Mouse (Mus musculus): ENCODE data around the gene Mlf1. TPM values are rescaled to one million over a fixed set of nuclear protein-coding genes. Genes with fewer than 3 reads are reported as not detected.
A peak's percentile ranks its signal among the peaks of the same experiment; 100 is the strongest.

The Mlf1 gene
- polyA plus RNA-seq, 1 experiment: not detected

GRCm38 (mm10) chr3:67375063-67375462 is 1.2 kb downstream of the Mlf1 start, which contains the start of gene Gm17402:
TSS of gene Gm17402 (minus strand) at chr3:67375163.
- TF ChIP-seq CTCF (IDR thresholded peaks at IDR 0.05; ENCODE audit: control insufficient read depth, insufficient read depth, low read length) (no peak), POLR2A (IDR thresholded peaks at IDR 0.05; ENCODE audit: borderline replicate concordance, control insufficient read depth, low read depth, low read length) (no peak)
- no peaks in the 10 kb centered on the region; the same call in 1 of the 2 replicates for H3K4me1 ChIP-seq (ENCODE audit: control insufficient read depth, insufficient read depth, low read length)
- no peak within 1 kb of the TSS for H3K27ac ChIP-seq (ENCODE audit: control insufficient read depth, insufficient read depth, low read depth, low read length, poor library complexity)
- H3K4me3 ChIP-seq (replicated peaks; ENCODE audit: control insufficient read depth, low read depth, low read length): no peak within 1 kb of the TSS
- WGBS: 69% methylated on average over 3 of the region's 3 CpGs

DNA sequence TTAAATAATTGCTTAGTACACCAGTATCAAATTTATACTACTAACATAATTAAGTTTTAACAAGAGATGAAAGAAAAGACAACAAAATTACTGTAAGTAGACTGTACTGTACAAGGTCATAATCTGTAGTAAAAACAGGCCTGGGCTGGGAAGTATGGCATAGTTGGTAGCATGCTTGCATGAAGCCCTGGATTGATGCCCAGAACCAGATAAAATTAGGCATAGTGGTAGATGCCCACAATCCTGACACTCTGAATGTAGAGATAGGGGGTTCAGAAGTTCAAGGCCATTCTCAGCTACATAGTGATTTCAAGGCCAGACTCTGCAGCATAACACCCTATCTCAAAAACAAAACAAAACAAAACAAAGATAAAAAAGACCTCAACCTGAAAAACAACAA is 4.3 kb downstream of the Mlf1 start:
- H3K4me3 ChIP-seq (replicated peaks; ENCODE audit: control insufficient read depth, low read depth, low read length): no peak overlapping the region
- H3K4me1 ChIP-seq (ENCODE audit: control insufficient read depth, insufficient read depth, low read length): no peaks in the 10 kb centered on the region; the same call in 1 of the 2 replicates
- no peak for TF ChIP-seq POLR2A (IDR thresholded peaks at IDR 0.05; ENCODE audit: borderline replicate concordance, control insufficient read depth, low read depth, low read length)
- TF ChIP-seq CTCF (IDR thresholded peaks at IDR 0.05; ENCODE audit: control insufficient read depth, insufficient read depth, low read length): no peak
- H3K27ac ChIP-seq (ENCODE audit: control insufficient read depth, insufficient read depth, low read depth, low read length, poor library complexity): no peak overlapping the region

- Histone ChIP-seq H3K4me1 (ENCODE audit: control insufficient read depth, insufficient read depth, low read length) (peaks cover 2% of the 10 kb centered on the region), H3K4me3 (replicated peaks; ENCODE audit: control insufficient read depth, low read depth, low read length) (peak overlapping the region; percentile 78), H3K27ac (ENCODE audit: control insufficient read depth, insufficient read depth, low read depth, low read length, poor library complexity) (no peak overlapping the region)
- WGBS: 33% methylated on average over 8 of the region's 8 CpGs
- TF ChIP-seq CTCF (IDR thresholded peaks at IDR 0.05; ENCODE audit: control insufficient read depth, insufficient read depth, low read length) (no peak), POLR2A (IDR thresholded peaks at IDR 0.05; ENCODE audit: borderline replicate concordance, control insufficient read depth, low read depth, low read length) (no peak)
These were observed 55.6 kb downstream of the Mlf1 start for GRCm38 (mm10) chr3:67429338-67429998.

GRCm38 (mm10) chr3:67429999-67430380 is 56.1 kb downstream of the Mlf1 start, which contains the start of gene Gfm1:
TSS of gene Gfm1 (plus strand) at chr3:67430096.
- H3K27ac ChIP-seq (ENCODE audit: control insufficient read depth, insufficient read depth, low read depth, low read length, poor library complexity): no peak within 1 kb of the TSS; the same call in 1 of the 2 replicates
- TF ChIP-seq CTCF (IDR thresholded peaks at IDR 0.05; ENCODE audit: control insufficient read depth, insufficient read depth, low read length): peak; percentile 98
- peak; percentile 53; the same call in 1 of the 2 replicates for TF ChIP-seq POLR2A (IDR thresholded peaks at IDR 0.05; ENCODE audit: borderline replicate concordance, control insufficient read depth, low read depth, low read length)
- WGBS: under 1% methylated on average over 24 of the region's 24 CpGs

GRCm38 (mm10) chr3:67434011-67434410 is 60.1 kb downstream of the Mlf1 start:
- TF ChIP-seq CTCF (IDR thresholded peaks at IDR 0.05; ENCODE audit: control insufficient read depth, insufficient read depth, low read length) (no peak), POLR2A (IDR thresholded peaks at IDR 0.05; ENCODE audit: borderline replicate concordance, control insufficient read depth, low read depth, low read length) (no peak)
- Histone ChIP-seq H3K4me1 (ENCODE audit: control insufficient read depth, insufficient read depth, low read length) (peaks cover 2% of the 10 kb centered on the region), H3K27ac (ENCODE audit: control insufficient read depth, insufficient read depth, low read depth, low read length, poor library complexity) (no peak overlapping the region), H3K4me3 (replicated peaks; ENCODE audit: control insufficient read depth, low read depth, low read length) (no peak overlapping the region)
- 94% methylated on average over 6 of the region's 6 CpGs for WGBS

More at GRCm38 (mm10) chr3:67429999-67430380, 56.1 kb downstream of the Mlf1 start, which contains the start of gene Gfm1:
- Histone ChIP-seq H3K4me1 (ENCODE audit: control insufficient read depth, insufficient read depth, low read length) (peaks cover 2% of the 10 kb centered on the region), H3K4me3 (replicated peaks; ENCODE audit: control insufficient read depth, low read depth, low read length) (peak within 1 kb of the TSS; percentile 78)

GRCm38 (mm10) chr3:67447143-67447542 is 73.2 kb downstream of the Mlf1 start:
- no peak overlapping the region for H3K27ac ChIP-seq (ENCODE audit: control insufficient read depth, insufficient read depth, low read depth, low read length, poor library complexity)
- WGBS: 83% methylated on average over 2 of the region's 2 CpGs
- no peak overlapping the region for H3K4me3 ChIP-seq (replicated peaks; ENCODE audit: control insufficient read depth, low read depth, low read length)
- H3K4me1 ChIP-seq (ENCODE audit: control insufficient read depth, insufficient read depth, low read length): no peaks in the 10 kb centered on the region; the same call in 1 of the 2 replicates
- TF ChIP-seq CTCF (IDR thresholded peaks at IDR 0.05; ENCODE audit: control insufficient read depth, insufficient read depth, low read length) (peak; percentile 36; the same call in 1 of the 2 replicates), POLR2A (IDR thresholded peaks at IDR 0.05; ENCODE audit: borderline replicate concordance, control insufficient read depth, low read depth, low read length) (no peak)

Other genes with a start within 250 kb of the Mlf1 start
- gene Gm17402, start 1.1 kb downstream of the Mlf1 start, polyA plus RNA-seq (2011; ENCODE audit: insufficient read depth, insufficient read length, low replicate concordance, missing spikeins): not detected in 2 replicates
- gene Gfm1, start 56.0 kb downstream of the Mlf1 start, polyA plus RNA-seq (2011; ENCODE audit: insufficient read depth, insufficient read length, low replicate concordance, missing spikeins): 8.0 and 13.0 TPM in 2 replicates
- 5.6 and 7.7 TPM in 2 replicates for gene Lxn, start 89.8 kb downstream of the Mlf1 start, polyA plus RNA-seq (2011; ENCODE audit: insufficient read depth, insufficient read length, low replicate concordance, missing spikeins)
- not detected in 2 replicates for gene Rarres1, start 141.4 kb downstream of the Mlf1 start, polyA plus RNA-seq (2011; ENCODE audit: insufficient read depth, insufficient read length, low replicate concordance, missing spikeins)
- gene Mfsd1, start 208.6 kb downstream of the Mlf1 start, polyA plus RNA-seq (2011; ENCODE audit: insufficient read depth, insufficient read length, low replicate concordance, missing spikeins): 12.7 and 20.2 TPM in 2 replicates